Mouse (Mus musculus) stomach, embryonic 14.5 days (tissue): Measurements from ENCODE around the gene Cmtm4. TPM values are rescaled to one million over a fixed set of nuclear protein-coding genes. Genes with fewer than 3 reads are reported as not detected.

Experiments used
- ATAC-seq: fragments of 200-750 bp; cut with Nextera tagmentation; 2 replicates; pipeline ENCODE4 v1.8.0; 2017; ENCODE audit warnings: low read depth, moderate TSS enrichment; ENCODE audit not compliant: insufficient number of reproducible peaks, insufficient read depth, low FRiP score
- H3K27ac ChIP-seq: fragments of 300-500 bp; sonication (generic); 2 replicates; pipeline ENCODE4 v1.5.1; 2014; ENCODE audit warnings: mild to moderate bottlenecking, low read length, moderate library complexity, mixed read lengths
- H3K27me3 ChIP-seq: fragments of 300-500 bp; sonication (generic); 2 replicates; pipeline ENCODE4 v1.6.1; 2014; ENCODE audit warnings: low read length, control low read depth, mixed read lengths; ENCODE audit not compliant: control insufficient read depth, insufficient read depth
- H3K36me3 ChIP-seq: fragments of 300-500 bp; sonication (generic); 2 replicates; pipeline ENCODE4 v1.6.1; 2014; ENCODE audit warnings: mild to moderate bottlenecking, control low read depth, low read length, moderate library complexity, mixed read lengths; ENCODE audit not compliant: control insufficient read depth, insufficient read depth
- H3K4me1 ChIP-seq: fragments of 300-500 bp; sonication (generic); 2 replicates; pipeline ENCODE4 v1.6.1; 2014; ENCODE audit warnings: low read length, control low read depth, mixed read lengths; ENCODE audit not compliant: control insufficient read depth, insufficient read depth
- H3K4me2 ChIP-seq: fragments of 300-500 bp; sonication (generic); replicated peaks from 2 replicates; pipeline ENCODE4 v1.6.1; 2014; ENCODE audit warnings: low read depth, low read length, control low read depth
- H3K4me3 ChIP-seq: fragments of 300-500 bp; sonication (generic); 2 replicates; pipeline ENCODE4 v1.5.1; 2014; ENCODE audit warnings: low read depth, low read length, control low read depth
- H3K9ac ChIP-seq: fragments of 300-500 bp; sonication (generic); replicated peaks from 2 replicates; pipeline ENCODE4 v1.6.1; 2014; ENCODE audit warnings: low read depth, mild to moderate bottlenecking, control low read depth, low read length, moderate library complexity, mixed read lengths
- H3K9me3 ChIP-seq: fragments of 300-500 bp; sonication (generic); 2 replicates; pipeline ENCODE4 v1.6.1; 2016; ENCODE audit warnings: low read depth, low read length, control low read depth; ENCODE audit not compliant: control insufficient read depth
- whole genome bisulfite sequencing: fragments of 180-500 bp; shearing (Covaris S2); extraction: QIAGEN DNeasy Blood & Tissue Kit; methylation state at CpG from one replicate; pipeline ENCODE4 v1.1.7; 2014; 5-methylcytosine and 5-hydroxymethylcytosine counted together
- polyA plus RNA-seq: library from polyadenylated mRNA; unstranded; fragments of >200 nt; fragmentation: Nextera tagmentation; extraction: Ambion mirVana; gene quantifications from 2 replicates; pipeline ENCODE4 v1.2.1, GENCODE M21; 2014

The Cmtm4 gene
- polyA plus RNA-seq, 1 experiment from 2014 or later, result 6.4 TPM

GRCm38 (mm10) chr8:104344622-104345021, 51.0 kb downstream of the Cmtm4 start:
- no peak overlapping the region for H3K4me2 ChIP-seq
- H3K9me3 ChIP-seq, result no peaks in the 10 kb centered on the region
- H3K27me3 ChIP-seq, result no peaks in the 10 kb centered on the region
- no peak overlapping the region for H3K27ac ChIP-seq
- WGBS, result 86% methylated on average over 5 of the region's 5 CpGs
- no peak overlapping the region for H3K9ac ChIP-seq
- H3K4me3 ChIP-seq, result no peak overlapping the region
- peaks cover 21% of the 10 kb centered on the region for H3K36me3 ChIP-seq
- H3K4me1 ChIP-seq, result 0 out of 2 replicates have a peak, but pooled peaks cover 6% of the 10 kb centered on the region
- ATAC-seq, result no peak

- no peak overlapping the region for H3K4me3 ChIP-seq
- 15% methylated on average over 7 of the region's 7 CpGs for WGBS
- H3K9ac ChIP-seq, result no peak overlapping the region
- H3K4me1 ChIP-seq, result 0 out of 2 replicates have a peak, but pooled peaks cover 6% of the 10 kb centered on the region
- H3K4me2 ChIP-seq, result no peak overlapping the region
- H3K36me3 ChIP-seq, result peaks cover 21% of the 10 kb centered on the region
- H3K9me3 ChIP-seq, result no peaks in the 10 kb centered on the region
- H3K27me3 ChIP-seq, result no peaks in the 10 kb centered on the region
- no peak overlapping the region for H3K27ac ChIP-seq
- ATAC-seq, result no peak
Measured at GRCm38 (mm10) chr8:104343957-104344356, 51.6 kb downstream of the Cmtm4 start.

GRCm38 (mm10) chr8:104342426-104342825, 53.2 kb downstream of the Cmtm4 start:
- peaks cover 21% of the 10 kb centered on the region for H3K36me3 ChIP-seq
- ATAC-seq, result no peak
- no peak overlapping the region for H3K9ac ChIP-seq
- no peak overlapping the region for H3K4me2 ChIP-seq
- H3K4me3 ChIP-seq, result no peak overlapping the region
- 0 out of 2 replicates have a peak, but pooled peaks cover 6% of the 10 kb centered on the region for H3K4me1 ChIP-seq
- 75% methylated on average over 5 of the region's 5 CpGs for whole genome bisulfite sequencing
- H3K27ac ChIP-seq, result no peak overlapping the region
- no peaks in the 10 kb centered on the region for H3K9me3 ChIP-seq
- no peaks in the 10 kb centered on the region for H3K27me3 ChIP-seq

GRCm38 (mm10) chr8:104341678-104342077, 53.9 kb downstream of the Cmtm4 start:
- Histone ChIP-seq H3K4me1 (0 out of 2 replicates have a peak, but pooled peaks cover 6% of the 10 kb centered on the region), H3K4me3 (peak overlapping the region; percentile 69), H3K27ac (peak overlapping the region; percentile 80; the same call in 1 of the 2 replicates), H3K36me3 (peaks cover 14% of the 10 kb centered on the region), H3K9ac (no peak overlapping the region), H3K4me2 (peak overlapping the region; percentile 65), H3K27me3 (no peaks in the 10 kb centered on the region), H3K9me3 (no peaks in the 10 kb centered on the region)
- 49% methylated on average over 6 of the region's 6 CpGs for WGBS
- ATAC-seq, result no peak

GRCm38 (mm10) chr8:104341106-104341561, 54.5 kb downstream of the Cmtm4 start:
- Histone ChIP-seq H3K9me3 (no peaks in the 10 kb centered on the region), H3K27me3 (no peaks in the 10 kb centered on the region), H3K27ac (peak overlapping the region; percentile 80), H3K9ac (peak overlapping the region; percentile 84), H3K4me2 (peak overlapping the region; percentile 65), H3K4me3 (peak overlapping the region; percentile 69), H3K4me1 (0 out of 2 replicates have a peak, but pooled peaks cover 6% of the 10 kb centered on the region), H3K36me3 (peaks cover 10% of the 10 kb centered on the region; the same call in 1 of the 2 replicates)
- WGBS, result 1% methylated on average over 24 of the region's 24 CpGs
- peak; percentile 72 for ATAC-seq

GRCm38 (mm10) chr8:104340233-104341105, 55.1 kb downstream of the Cmtm4 start:
- ATAC-seq, result peak; percentile 73
- peaks cover 5% of the 10 kb centered on the region; the same call in 1 of the 2 replicates for H3K36me3 ChIP-seq
- H3K4me3 ChIP-seq, result peak overlapping the region; percentile 69
- WGBS, result 1% methylated on average over 54 of the region's 54 CpGs
- H3K27me3 ChIP-seq, result no peaks in the 10 kb centered on the region
- H3K4me2 ChIP-seq, result peak overlapping the region; percentile 65
- H3K27ac ChIP-seq, result peak overlapping the region; percentile 80
- H3K9ac ChIP-seq, result peak overlapping the region; percentile 84
- H3K4me1 ChIP-seq, result 0 out of 2 replicates have a peak, but pooled peaks cover 6% of the 10 kb centered on the region
- H3K9me3 ChIP-seq, result no peaks in the 10 kb centered on the region

GRCm38 (mm10) chr8:104339983-104340232, 55.7 kb downstream of the Cmtm4 start:
- ATAC-seq, result peak; percentile 2; the same call in 1 of the 2 replicates
- Histone ChIP-seq H3K9ac (peak overlapping the region; percentile 84), H3K9me3 (no peaks in the 10 kb centered on the region), H3K27ac (peak overlapping the region; percentile 80; the same call in 1 of the 2 replicates), H3K36me3 (peaks cover under 1% of the 10 kb centered on the region; the same call in 1 of the 2 replicates), H3K4me2 (peak overlapping the region; percentile 65), H3K4me3 (peak overlapping the region; percentile 69), H3K4me1 (0 out of 2 replicates have a peak, but pooled peaks cover 6% of the 10 kb centered on the region), H3K27me3 (no peaks in the 10 kb centered on the region)
- 2% methylated on average over 6 of the region's 6 CpGs for WGBS

- ATAC-seq, result no peak
- H3K27me3 ChIP-seq, result no peaks in the 10 kb centered on the region
- H3K4me3 ChIP-seq, result peak within 1 kb of the TSS; percentile 69
- peak within 1 kb of the TSS; percentile 80 for H3K27ac ChIP-seq
- no peaks in the 10 kb centered on the region for H3K9me3 ChIP-seq
- peak within 1 kb of the TSS; percentile 65 for H3K4me2 ChIP-seq
- 11% methylated on average over 18 of the region's 18 CpGs for WGBS
- 0 out of 2 replicates have a peak, but pooled peaks cover 6% of the 10 kb centered on the region for H3K4me1 ChIP-seq
- H3K9ac ChIP-seq, result peak within 1 kb of the TSS; percentile 84
- no peaks in the 10 kb centered on the region; the same call in 1 of the 2 replicates for H3K36me3 ChIP-seq
Measured at GRCm38 (mm10) chr8:104339229-104339982, 56.2 kb downstream of the Cmtm4 start, which contains the start of gene Cmtm3. Cmtm3 (plus strand) TSS chr8:104339410.
